Mouse (Mus musculus): ENCODE data around the gene Fam83c. TPM values are rescaled to one million over a fixed set of nuclear protein-coding genes. Genes with fewer than 3 reads are reported as not detected.
A peak's percentile ranks its signal among the peaks of the same experiment; 100 is the strongest.
"Not testable (repeated sequence)": the region's sequence is repeated elsewhere in the genome, so short reads cannot be mapped to it uniquely, and the experiment has no call there.

The Fam83c gene
- polyA plus RNA-seq, 1 experiment from 2014 or later, result 0.23 TPM

DNA sequence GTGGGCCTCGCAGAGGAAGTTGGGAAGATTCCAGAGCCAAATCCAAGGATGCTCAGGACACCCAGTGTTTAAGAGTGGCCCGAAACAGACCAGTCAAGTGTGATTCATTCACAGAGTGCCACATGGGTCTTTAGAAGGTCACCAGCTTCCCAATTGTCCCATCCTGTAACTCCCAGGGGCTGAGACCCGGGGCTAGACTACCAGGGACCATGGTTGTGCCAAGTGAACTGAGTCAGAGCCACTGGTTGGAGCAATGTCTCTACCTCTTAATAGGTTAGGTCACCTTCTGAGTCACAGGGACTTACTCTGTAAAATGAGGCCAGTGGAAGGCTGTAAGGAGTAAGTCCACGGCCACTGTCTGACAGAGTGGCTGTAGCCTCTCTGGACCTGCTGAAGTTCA lies 4.3 kb upstream of the Fam83c start:
- no peaks in the 10 kb centered on the region for H3K4me1 ChIP-seq (replicated peaks; ENCODE audit: control insufficient read depth, insufficient read depth, low read length)
- ATAC-seq (replicated peaks; ENCODE audit: low FRiP score), result no peak
- no peaks in the 10 kb centered on the region for H3K9me3 ChIP-seq (ENCODE audit: control insufficient read depth, low read length)
- H3K4me2 ChIP-seq (ENCODE audit: low read depth, low read length, severe bottlenecking), result no peak overlapping the region
- WGBS, result 85% methylated on average over 4 of the region's 4 CpGs
- no peaks in the 10 kb centered on the region for H3K27me3 ChIP-seq (ENCODE audit: control insufficient read depth, insufficient read depth, low read length)
- no peak overlapping the region for H3K9ac ChIP-seq (ENCODE audit: low read length)
- no peak overlapping the region for H3K4me3 ChIP-seq (ENCODE audit: low read depth, low read length)
- no peak overlapping the region for H3K27ac ChIP-seq (ENCODE audit: low read depth, low read length)
- no peak for DNase-seq (ENCODE audit: low spot score)
- no peaks in the 10 kb centered on the region for H3K36me3 ChIP-seq (ENCODE audit: control insufficient read depth, insufficient read depth, low read length)

- ATAC-seq (replicated peaks; ENCODE audit: low FRiP score), result no peak
- Histone ChIP-seq H3K9me3 (ENCODE audit: control insufficient read depth, low read length) (no peaks in the 10 kb centered on the region), H3K27ac (ENCODE audit: low read depth, low read length) (no peak overlapping the region), H3K27me3 (ENCODE audit: control insufficient read depth, insufficient read depth, low read length) (no peaks in the 10 kb centered on the region), H3K4me3 (ENCODE audit: low read depth, low read length) (no peak overlapping the region), H3K36me3 (ENCODE audit: control insufficient read depth, insufficient read depth, low read length) (no peaks in the 10 kb centered on the region), H3K9ac (ENCODE audit: low read length) (no peak overlapping the region), H3K4me2 (ENCODE audit: low read depth, low read length, severe bottlenecking) (no peak overlapping the region), H3K4me1 (replicated peaks; ENCODE audit: control insufficient read depth, insufficient read depth, low read length) (no peaks in the 10 kb centered on the region)
- 71% methylated on average over 3 of the region's 3 CpGs for WGBS
- no peak for DNase-seq (ENCODE audit: low spot score)
Observed at GRCm38 (mm10) chr2:155837961-155838360, 3.3 kb upstream of the Fam83c start.

GRCm38 (mm10) chr2:155832087-155832486 lies 2.6 kb downstream of the Fam83c start:
- DNase-seq (ENCODE audit: low spot score); H3K4me3 ChIP-seq (ENCODE audit: low read depth, low read length); H3K27me3 ChIP-seq (ENCODE audit: control insufficient read depth, insufficient read depth, low read length); H3K4me2 ChIP-seq (ENCODE audit: low read depth, low read length, severe bottlenecking); H3K27ac ChIP-seq (ENCODE audit: low read depth, low read length); H3K9ac ChIP-seq (ENCODE audit: low read length); H3K4me1 ChIP-seq (replicated peaks; ENCODE audit: control insufficient read depth, insufficient read depth, low read length); H3K9me3 ChIP-seq (ENCODE audit: control insufficient read depth, low read length); H3K36me3 ChIP-seq (ENCODE audit: control insufficient read depth, insufficient read depth, low read length); ATAC-seq (replicated peaks; ENCODE audit: low FRiP score): not testable (repeated sequence)
- WGBS, result 75% methylated on average over 1 of the region's 1 CpGs

GRCm38 (mm10) chr2:155831302-155831701 lies 3.4 kb downstream of the Fam83c start:
- Histone ChIP-seq H3K4me3 (ENCODE audit: low read depth, low read length) (no peak overlapping the region), H3K27ac (ENCODE audit: low read depth, low read length) (no peak overlapping the region), H3K4me1 (replicated peaks; ENCODE audit: control insufficient read depth, insufficient read depth, low read length) (peaks cover 3% of the 10 kb centered on the region), H3K27me3 (ENCODE audit: control insufficient read depth, insufficient read depth, low read length) (no peaks in the 10 kb centered on the region), H3K36me3 (ENCODE audit: control insufficient read depth, insufficient read depth, low read length) (no peaks in the 10 kb centered on the region), H3K4me2 (ENCODE audit: low read depth, low read length, severe bottlenecking) (no peak overlapping the region), H3K9ac (ENCODE audit: low read length) (no peak overlapping the region), H3K9me3 (ENCODE audit: control insufficient read depth, low read length) (no peaks in the 10 kb centered on the region)
- no peak for DNase-seq (ENCODE audit: low spot score)
- WGBS, result 57% methylated on average over 9 of the region's 9 CpGs
- no peak for ATAC-seq (replicated peaks; ENCODE audit: low FRiP score)

DNA sequence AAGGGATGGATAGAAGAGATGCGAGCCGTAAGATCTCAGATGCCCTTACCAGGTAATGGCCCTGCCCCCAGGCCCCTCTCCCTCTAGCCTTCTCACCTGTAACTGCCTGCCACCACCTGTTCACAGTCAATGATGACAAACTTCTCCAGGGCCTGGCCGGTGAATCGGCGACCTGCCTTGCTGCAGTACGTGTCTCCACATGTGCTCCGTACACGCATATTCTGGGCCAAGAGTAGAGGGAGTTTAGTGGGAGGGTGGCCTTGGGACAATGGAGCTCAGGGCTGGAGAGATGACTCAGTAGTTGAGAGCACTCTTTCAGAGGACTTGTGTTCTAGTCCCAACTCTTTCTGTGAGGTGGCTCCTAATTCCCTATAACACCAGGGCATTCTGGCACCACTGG lies 3.8 kb downstream of the Fam83c start:
- H3K36me3 ChIP-seq (ENCODE audit: control insufficient read depth, insufficient read depth, low read length), result no peaks in the 10 kb centered on the region
- H3K27ac ChIP-seq (ENCODE audit: low read depth, low read length), result no peak overlapping the region
- H3K4me1 ChIP-seq (replicated peaks; ENCODE audit: control insufficient read depth, insufficient read depth, low read length), result peaks cover 5% of the 10 kb centered on the region
- H3K4me2 ChIP-seq (ENCODE audit: low read depth, low read length, severe bottlenecking), result no peak overlapping the region
- no peak overlapping the region for H3K4me3 ChIP-seq (ENCODE audit: low read depth, low read length)
- 92% methylated on average over 8 of the region's 8 CpGs for WGBS
- H3K9me3 ChIP-seq (ENCODE audit: control insufficient read depth, low read length), result no peaks in the 10 kb centered on the region
- no peaks in the 10 kb centered on the region for H3K27me3 ChIP-seq (ENCODE audit: control insufficient read depth, insufficient read depth, low read length)
- DNase-seq (ENCODE audit: low spot score) (no peak), ATAC-seq (replicated peaks; ENCODE audit: low FRiP score) (no peak)
- no peak overlapping the region for H3K9ac ChIP-seq (ENCODE audit: low read length)

GRCm38 (mm10) chr2:155826630-155827424 lies 7.8 kb downstream of the Fam83c start, which contains the start of gene Eif6:
Gene Eif6 (minus strand): TSS chr2:155826925.
- H3K9ac ChIP-seq (ENCODE audit: low read length), result peak within 1 kb of the TSS; percentile 83
- H3K27me3 ChIP-seq (ENCODE audit: control insufficient read depth, insufficient read depth, low read length), result no peaks in the 10 kb centered on the region
- peak within 1 kb of the TSS; percentile 91 for H3K4me3 ChIP-seq (ENCODE audit: low read depth, low read length)
- ATAC-seq (replicated peaks; ENCODE audit: low FRiP score), result peak; percentile 92
- 3% methylated on average over 27 of the region's 27 CpGs for WGBS
- H3K4me1 ChIP-seq (replicated peaks; ENCODE audit: control insufficient read depth, insufficient read depth, low read length), result peaks cover 8% of the 10 kb centered on the region
- no peaks in the 10 kb centered on the region for H3K9me3 ChIP-seq (ENCODE audit: control insufficient read depth, low read length)
- DNase-seq (ENCODE audit: low spot score), result peak; percentile 94
- H3K27ac ChIP-seq (ENCODE audit: low read depth, low read length), result no peak within 1 kb of the TSS
- peak within 1 kb of the TSS; percentile 92 for H3K4me2 ChIP-seq (ENCODE audit: low read depth, low read length, severe bottlenecking)
- H3K36me3 ChIP-seq (ENCODE audit: control insufficient read depth, insufficient read depth, low read length), result no peaks in the 10 kb centered on the region

DNA sequence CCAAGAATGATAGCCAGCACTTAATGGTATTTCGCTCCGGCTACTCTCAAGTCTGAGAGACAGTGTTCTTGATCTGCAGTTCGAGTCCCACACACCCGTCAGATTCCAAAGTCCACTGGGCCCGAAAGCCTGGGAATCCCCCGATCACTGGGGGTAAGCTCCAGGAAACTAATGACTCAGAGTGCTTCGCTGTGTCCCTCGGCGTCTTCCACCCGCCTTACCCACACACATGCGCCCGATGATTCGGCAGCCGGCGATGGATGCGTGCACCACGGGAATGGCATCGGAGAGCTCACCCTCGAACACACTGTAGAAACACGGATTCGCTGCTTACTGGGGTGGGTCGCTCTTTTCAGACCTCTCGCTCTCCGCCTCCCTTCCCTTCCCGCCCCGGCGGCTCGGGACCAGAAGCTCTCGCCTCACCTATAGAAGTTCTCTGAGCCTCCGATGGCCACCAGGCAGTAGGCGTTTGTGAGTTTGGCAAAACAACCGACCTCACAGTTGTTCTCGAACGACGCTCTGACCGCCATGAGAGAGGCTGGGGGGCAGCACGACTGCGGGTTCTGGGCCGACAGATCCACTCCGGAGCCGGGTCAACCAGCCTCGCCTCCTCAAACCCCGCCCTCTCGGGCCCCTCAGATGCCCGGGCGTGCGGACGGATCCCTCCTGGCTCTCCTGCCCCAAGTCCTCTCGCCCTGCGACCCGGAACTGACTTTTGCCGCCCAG lies 8.6 kb downstream of the Fam83c start:
- ATAC-seq (replicated peaks; ENCODE audit: low FRiP score), result no peak; the same call in 1 of the 2 replicates

DNA sequence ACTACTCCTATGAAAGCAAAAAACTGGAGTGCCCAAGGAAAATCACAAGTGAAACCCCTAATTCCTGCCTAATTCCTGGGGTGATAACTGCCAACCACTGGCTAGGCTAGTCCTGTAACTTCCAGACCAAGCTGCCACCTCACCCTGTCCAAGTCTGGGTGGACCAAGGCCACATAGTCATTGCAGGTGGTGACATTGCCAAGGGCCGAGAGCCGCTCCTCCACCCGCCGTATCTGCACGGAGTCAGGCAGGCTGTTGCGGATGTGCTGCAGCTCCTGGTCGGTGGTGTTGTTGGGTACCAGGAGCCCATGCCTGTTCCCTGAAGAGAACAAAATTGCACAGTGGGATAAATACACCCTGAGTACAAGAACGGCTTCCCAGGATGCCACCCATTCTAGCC lies 10.9 kb downstream of the Fam83c start:
- Histone ChIP-seq H3K9me3 (ENCODE audit: control insufficient read depth, low read length) (no peaks in the 10 kb centered on the region), H3K4me2 (ENCODE audit: low read depth, low read length, severe bottlenecking) (no peak overlapping the region), H3K27me3 (ENCODE audit: control insufficient read depth, insufficient read depth, low read length) (no peaks in the 10 kb centered on the region), H3K9ac (ENCODE audit: low read length) (no peak overlapping the region), H3K27ac (ENCODE audit: low read depth, low read length) (no peak overlapping the region), H3K36me3 (ENCODE audit: control insufficient read depth, insufficient read depth, low read length) (peaks cover 4% of the 10 kb centered on the region; the same call in 1 of the 2 replicates), H3K4me3 (ENCODE audit: low read depth, low read length) (no peak overlapping the region), H3K4me1 (replicated peaks; ENCODE audit: control insufficient read depth, insufficient read depth, low read length) (peaks cover 8% of the 10 kb centered on the region)
- DNase-seq (ENCODE audit: low spot score) (no peak), ATAC-seq (replicated peaks; ENCODE audit: low FRiP score) (no peak)
- 93% methylated on average over 8 of the region's 8 CpGs for WGBS

More for the DNA sequence above, 8.6 kb downstream of the Fam83c start:
- Histone ChIP-seq H3K9ac (ENCODE audit: low read length) (peak overlapping the region; percentile 83), H3K36me3 (ENCODE audit: control insufficient read depth, insufficient read depth, low read length) (peaks cover 4% of the 10 kb centered on the region; the same call in 1 of the 2 replicates), H3K27me3 (ENCODE audit: control insufficient read depth, insufficient read depth, low read length) (no peaks in the 10 kb centered on the region), H3K4me3 (ENCODE audit: low read depth, low read length) (peak overlapping the region; percentile 91), H3K9me3 (ENCODE audit: control insufficient read depth, low read length) (no peaks in the 10 kb centered on the region), H3K27ac (ENCODE audit: low read depth, low read length) (no peak overlapping the region), H3K4me2 (ENCODE audit: low read depth, low read length, severe bottlenecking) (peak overlapping the region; percentile 92), H3K4me1 (replicated peaks; ENCODE audit: control insufficient read depth, insufficient read depth, low read length) (peaks cover 8% of the 10 kb centered on the region)
- DNase-seq (ENCODE audit: low spot score), result no peak
- WGBS, result 4% methylated on average over 52 of the region's 52 CpGs

Measured in forebrain, embryonic 11.5 days (tissue).